Mouse (Mus musculus) embryo, embryonic 10 days (tissue): ENCODE results near the gene Creb5.
A peak's percentile ranks its signal among the peaks of the same experiment; 100 is the strongest.

Source experiments
- DNase-seq: peaks from one replicate; pipeline ENCODE4 v3.0.0-alpha.2; 2015; ENCODE audit warnings: low spot score

Gene Creb5

DNA sequence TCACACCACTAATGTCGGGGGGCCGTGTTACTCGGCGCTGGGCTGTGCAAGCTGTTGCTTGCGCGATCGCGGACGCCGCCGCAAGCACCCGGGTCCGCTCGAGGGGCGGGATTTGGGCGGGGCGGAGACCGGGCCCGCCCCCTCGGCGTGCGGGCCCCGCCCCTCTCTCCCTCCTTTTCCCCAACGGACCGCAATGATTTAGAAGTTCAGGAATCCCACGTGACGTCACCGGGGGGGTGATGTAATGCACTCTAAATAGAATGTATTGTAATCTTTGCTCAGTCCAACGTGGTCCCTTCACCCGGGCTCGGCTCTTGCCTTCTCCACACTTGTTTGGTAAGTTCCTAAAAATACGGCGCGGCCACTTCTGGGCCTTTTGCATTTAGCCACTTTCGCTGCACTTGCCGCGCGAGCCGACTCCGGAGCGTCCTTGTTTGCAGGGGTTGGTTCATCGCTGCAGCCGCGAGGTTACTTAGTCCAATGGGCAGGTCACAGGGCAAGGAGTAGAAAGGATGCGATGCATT lies at the start of gene Creb5:
Gene Creb5, plus strand, starts transcription at position 233 of the 524 bp plus-strand sequence.
- peak; percentile 94 for DNase-seq

DNA sequence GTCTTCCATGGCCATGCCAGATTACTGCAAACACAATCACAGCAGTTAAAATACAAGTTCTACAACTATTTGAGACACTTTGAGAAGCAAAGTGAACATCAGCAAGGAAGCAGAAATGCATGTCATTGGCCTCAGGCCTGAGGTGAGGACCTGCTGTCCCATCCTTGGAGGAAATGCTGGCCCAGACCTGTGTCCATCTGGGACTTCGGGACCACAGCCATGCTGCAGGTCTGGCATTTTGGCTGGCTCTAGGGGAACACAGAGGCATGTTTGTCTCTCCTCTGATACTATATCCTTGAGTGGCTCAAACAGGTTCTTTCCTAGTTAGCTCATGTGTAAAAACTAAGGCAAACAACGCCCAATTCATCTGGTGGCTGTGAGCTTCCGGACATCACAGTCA lies 27.2 kb upstream of the Creb5 start:
- no peak for DNase-seq

DNA sequence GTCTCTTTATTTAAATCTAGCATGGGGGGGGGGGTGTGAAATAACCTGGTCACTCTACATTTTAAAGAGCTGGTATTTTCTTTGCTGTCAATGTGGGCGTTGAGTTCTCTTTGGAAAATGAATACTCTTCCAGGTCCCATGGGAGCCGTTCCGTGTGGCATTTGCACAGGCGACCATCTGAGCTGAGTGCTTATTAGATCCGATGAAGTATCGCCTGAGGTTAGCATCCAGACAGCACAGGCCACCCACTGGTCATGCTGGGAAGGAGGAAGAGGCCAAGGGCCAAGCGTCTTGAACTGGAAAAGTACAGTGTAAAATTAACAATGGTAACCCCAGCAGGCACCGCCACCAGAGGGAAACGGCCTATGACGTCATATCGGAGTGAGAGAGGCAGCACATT lies 24.7 kb upstream of the Creb5 start:
- peak; percentile 15 for DNase-seq

DNA sequence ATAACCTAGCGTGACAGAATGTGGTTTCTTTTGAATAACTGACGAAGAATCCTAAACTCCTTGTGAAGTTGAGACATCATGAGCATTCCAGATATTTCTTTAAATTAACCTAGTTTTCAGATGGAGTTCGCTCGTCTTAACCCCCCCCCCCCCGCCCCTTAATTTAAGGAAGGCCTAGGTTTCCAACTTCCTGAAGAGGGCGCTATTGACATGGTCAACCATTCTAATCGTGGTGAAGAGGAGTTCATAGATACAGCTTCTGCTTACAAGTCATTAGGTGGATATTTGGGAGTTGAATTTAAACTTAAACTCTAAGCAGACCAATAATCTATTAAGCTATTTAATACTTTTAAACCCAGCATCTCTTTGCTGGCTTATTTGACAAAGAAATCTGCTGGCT lies 20.0 kb upstream of the Creb5 start:
- peak; percentile 86 for DNase-seq

DNA sequence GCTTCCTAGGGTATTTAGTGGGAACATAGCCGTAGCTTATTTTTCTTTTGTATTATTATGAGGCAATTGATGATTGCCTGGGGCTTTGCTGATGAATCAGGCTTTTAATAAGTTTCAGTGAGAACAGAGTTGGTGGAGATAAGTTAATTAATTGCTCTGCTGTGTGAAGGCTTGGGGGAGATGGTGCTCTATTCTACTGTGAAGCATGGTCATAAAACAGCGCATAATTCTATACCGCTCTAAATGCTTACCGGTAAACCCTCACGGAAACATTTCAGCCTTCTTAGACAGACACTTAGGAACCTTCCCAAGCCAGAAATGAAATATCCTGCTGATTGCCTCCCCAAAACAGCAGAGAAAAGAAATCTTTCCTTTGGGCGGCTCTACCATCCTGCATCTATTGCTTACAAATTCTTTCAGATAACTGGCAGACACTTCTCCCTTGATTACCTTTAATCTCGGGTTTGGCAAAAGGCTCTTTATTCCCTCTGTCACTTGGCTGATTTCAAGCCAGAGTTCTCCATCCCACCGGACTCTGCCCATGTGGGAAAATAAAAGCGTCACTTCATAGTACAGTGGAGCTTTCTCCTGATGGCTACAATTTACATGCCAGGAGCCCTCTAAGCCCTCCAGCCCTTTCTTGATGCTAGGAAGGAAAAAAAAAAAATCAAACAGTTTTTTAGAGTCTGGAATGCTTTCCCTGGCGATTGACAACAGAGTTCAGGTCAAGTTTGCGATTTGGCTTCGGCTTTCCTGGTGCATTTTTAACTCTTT lies 19.2 kb upstream of the Creb5 start:
- peak; percentile 35 for DNase-seq

DNA sequence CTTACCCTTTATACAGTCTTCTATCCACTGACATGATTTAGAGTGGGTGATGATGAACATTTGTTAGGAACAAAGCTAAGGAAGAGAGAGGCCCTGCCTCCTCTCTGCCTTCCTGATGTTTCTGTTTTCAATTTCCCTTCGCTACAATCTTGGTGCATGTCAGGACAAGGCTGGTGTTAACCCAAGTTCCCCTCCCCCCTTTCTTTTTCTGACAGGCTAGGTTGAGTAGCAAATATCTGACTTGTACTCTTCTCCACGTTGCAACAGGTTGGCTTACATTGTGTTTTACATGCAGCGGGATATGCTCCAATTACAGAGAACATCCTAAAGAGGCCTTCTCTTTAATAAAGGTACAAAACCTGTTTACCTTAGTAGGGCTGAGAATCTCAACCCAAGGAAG lies 15.9 kb upstream of the Creb5 start:
- no peak for DNase-seq

DNA sequence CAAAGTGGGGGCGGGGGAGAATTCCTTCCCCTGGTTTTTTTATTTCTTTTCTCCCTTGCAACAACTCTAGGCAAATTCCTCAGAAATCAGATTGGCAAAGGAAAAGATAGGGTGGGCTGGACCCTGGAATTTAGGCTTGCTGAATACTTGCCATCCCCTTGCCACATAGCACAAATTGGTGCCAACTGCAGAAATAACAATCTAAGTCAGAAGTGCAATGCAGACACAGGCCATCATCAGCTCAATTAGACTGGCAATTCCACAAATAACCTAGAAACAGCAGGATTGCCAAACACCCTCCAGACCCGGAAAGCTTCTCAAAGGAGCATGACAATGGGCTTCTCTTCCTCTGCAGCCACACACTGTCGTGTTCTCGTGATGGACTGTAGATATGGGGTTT lies 15.4 kb upstream of the Creb5 start:
- DNase-seq, result no peak

DNA sequence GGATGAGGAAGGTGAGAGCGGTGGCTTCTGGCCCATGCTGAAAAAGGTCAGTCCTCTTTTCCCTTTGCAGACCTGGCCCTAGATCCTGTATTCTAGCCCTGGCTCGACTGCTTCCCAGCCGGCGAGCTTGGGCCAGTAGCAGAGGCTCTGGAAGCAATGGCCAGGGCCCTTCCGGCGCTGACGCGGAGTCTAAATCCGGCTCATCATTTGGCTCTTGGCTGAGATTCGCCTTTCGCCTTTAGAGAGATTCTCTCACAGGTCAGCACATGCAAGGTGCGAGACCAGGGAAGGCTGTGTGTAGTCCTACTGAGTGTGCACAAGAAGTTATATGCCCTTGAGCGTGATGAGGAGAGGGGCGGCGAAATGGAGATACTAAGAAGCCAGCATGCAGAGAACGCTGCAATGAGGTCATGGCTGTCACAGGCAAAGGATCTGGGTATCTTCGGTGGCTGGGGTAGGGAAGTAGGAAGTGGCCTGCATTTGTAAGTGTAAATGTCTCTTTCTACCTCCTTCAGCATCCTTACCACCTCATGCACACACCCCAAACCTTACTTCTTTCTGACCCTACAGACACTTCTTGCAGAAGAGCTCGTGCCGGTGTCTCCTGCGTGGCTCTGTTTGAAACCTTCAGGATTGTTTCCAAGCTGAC lies 557 bp upstream of the Creb5 start:
- DNase-seq, result peak; percentile 67

DNA sequence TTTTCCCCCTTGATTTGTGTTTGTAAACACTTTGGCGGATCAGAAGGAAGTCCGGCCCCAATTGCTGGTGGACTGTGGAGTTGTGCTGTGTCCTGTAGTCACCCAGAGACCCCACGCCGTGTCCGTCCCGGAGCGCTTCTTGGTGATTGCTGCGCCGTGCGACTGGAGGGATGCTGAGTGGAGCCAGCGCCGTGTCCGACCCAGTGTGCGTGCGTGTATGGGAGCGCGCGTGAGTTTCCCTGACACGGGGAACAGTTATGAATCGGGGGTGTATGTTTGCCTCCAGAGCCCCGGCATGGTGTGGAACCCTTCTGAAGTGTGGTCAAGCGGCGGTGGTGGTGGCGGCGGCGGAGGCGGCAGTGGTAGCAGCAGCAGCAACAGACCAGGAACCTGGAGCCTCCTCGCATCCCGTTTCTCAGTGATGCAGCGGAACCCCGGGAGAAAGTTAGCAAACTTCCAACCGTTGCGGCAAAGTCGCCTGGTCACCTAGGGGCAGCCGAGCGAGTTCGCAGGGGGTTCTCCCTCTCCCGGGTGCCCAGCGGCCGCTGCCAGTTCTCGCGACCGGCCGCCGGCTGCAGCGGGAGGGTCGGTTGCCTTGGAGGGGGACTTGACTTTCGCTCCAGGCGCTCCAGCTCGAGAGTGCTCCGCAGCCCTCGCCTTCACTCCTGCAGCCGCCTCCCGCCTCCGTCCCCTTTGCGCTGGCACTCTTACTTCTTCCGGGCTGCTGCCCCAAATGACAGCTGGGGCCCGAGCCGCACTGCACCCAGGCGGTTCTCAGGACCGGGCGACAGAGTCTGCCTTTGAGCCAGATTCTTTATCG lies 702 bp downstream of the Creb5 start:
- DNase-seq, result peak; percentile 75

DNA sequence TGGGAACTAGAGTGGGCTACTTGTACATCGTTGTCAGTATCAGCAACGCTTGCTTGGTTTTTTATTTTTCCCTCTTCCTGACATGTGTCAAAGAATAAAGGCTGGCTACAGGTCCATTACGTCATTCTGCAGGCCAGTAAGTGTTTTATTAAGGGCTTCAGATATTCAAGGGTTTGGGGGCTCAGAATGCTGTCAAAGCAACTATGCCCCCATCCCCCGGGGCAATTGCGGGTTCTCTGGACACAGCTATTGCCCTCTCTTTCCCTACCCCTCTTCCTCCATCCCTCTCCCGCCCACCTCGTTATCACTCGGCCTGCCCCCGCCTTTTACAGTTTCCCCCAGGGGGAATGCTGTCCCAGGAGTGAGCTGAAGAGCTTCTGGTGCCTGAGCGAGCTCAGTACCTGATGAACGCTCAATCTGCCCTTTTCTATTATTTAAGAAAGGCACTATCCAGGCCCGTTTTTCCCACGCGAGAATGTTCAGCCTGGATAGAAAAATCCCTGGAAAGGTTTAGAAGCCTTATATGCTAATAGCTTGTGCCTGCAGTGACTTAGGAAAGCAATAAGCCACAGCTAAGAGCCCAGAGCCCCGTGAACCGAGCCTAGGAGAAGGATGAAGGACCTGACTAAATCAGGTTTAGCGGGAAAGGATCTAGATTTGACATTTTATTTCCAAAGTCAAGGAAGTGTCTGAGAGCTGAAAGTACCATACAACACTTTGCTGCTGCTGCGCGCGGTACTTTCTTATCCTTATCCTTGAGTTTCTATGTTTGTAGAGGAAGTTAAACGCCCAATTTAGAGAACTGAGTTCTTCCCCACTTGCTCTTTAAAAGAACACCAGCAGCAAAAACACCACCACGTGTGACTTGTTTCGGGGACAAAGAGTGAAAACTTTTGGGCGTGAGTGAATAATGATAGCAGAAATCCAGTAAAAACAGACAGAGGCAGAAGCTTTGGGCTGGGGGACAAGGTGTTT lies 1.8 kb downstream of the Creb5 start:
- DNase-seq, result no peak

DNA sequence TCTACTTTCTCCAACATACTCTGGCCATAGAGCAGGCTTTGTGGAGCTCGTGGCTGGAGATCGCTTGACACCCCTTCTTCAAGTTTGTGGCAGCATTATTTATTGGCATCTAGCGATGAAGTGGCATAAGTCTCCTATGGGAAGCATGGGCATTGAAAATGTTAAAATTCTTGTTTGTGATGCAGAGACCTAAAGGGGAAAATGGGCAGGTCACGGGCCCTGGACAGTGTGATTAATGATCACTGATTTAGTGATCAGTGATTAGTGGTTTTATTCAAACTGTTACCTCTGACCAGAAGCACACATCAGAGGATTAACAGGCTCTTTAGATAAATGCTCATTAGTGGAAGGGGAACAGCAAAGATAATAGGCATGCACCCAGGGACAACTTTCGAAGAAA lies 2.6 kb downstream of the Creb5 start:
- DNase-seq, result no peak

DNA sequence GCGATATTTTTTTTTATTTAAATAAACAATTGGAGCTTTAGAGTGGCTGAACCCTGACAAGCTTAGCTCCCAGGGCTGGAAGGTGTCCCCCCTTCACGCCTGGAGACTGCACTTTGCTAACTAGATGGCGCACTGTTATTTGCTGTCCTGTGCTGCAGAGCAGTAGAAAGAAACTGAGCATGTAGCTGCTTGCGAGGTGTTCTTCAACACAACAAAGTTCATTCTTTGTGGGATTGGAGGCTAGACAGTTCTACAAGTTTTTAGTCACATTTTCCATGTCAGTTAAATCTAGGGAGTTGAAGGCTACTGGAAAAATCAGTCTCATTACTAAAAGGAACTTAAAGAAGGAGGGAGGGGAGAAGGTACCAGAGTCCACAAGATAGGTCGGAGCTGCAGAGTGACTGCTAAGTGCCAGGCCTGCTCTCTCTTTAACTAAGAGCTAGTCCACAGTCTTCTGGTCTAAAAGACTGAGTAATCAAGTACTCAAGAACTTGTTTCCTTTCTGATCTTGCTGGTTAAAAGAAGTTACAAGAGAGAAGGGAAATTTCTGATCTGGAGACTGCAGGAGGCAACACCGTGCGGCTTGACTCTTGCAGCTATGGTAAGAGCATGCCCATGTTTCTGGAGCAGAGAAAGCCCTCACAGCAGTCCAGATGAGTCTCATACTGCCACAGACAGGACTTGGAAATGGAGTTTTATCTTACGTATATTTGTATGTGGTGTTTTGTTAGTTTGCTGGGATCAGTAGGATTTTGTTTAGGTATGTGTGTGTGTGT lies 3.3 kb downstream of the Creb5 start:
- DNase-seq, result peak; percentile 77

DNA sequence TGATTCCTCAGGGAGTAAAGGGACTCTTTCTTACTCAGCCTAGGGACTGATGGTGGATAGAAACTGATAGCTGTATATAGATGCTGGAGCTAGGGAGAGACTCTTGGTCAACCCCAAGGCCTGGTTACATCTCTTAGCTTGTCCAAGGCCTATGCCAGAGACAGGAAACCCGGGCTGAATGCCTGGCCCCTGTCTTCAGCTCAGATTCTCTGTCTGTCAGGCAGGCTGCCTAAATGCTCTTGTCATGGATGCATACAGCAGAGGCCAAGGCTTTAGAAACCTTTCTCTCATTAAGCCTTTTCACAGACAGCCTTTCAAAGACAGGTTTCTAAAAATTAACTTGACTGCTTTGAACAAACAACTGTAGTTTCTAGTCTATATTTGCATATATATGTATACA lies 5.9 kb downstream of the Creb5 start:
- no peak for DNase-seq

DNA sequence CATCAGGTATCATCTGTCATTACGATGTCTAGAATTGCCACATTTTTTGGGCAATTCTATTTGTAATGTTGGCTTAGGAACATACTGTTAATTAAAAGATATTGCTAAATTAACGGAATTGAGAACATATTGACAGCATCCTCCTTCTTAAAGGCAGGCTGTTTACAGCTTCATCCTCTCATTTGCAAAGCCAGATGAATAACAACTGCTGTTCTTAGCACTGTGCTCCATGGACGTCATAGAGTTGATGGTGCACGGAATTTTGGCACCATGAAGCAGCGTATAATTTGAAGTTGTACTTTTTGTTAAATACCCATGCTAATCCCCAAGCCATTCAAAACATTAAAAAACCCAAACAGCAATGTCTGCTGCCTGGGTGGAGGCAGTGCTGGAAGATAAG lies 10.8 kb downstream of the Creb5 start:
- DNase-seq, result no peak

DNA sequence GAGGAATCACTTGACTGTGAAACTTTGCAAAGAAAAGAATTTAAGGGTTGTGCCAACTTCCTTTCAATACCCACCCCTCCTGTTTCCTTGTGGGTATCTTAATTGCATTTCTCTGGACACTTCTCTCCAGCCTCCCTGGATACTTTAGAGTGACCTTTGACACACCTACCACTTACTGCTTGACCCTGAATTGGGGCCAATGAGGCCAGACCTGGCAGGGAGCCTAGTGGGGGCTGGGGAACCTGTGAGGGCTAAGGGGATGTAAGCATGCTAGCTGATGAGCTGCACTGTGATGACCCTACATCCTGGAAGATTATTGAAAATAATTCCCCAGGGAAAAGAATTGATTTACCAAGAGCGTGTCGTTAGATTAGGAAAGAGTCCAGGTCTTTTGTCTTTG lies 17.1 kb downstream of the Creb5 start:
- peak; percentile 63 for DNase-seq

DNA sequence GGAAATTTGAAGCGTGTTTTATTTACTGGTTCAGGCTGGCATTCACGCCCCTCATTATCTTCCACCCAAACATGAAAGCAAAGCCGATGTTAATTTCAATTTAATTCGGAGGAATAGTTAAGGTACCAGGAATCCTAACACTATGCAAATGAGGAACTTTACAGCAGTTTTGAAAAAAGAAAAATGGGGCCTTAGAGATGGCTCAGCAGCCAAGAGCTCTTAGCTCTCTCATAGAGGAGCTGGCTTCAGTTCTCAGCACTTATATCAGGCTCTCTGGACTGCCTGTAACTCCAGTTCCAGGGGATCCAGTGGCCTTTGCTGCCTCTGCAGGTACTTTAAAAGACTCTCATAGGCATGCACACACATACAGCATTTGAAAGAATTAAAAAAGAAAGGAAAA lies 19.1 kb downstream of the Creb5 start:
- no peak for DNase-seq

DNA sequence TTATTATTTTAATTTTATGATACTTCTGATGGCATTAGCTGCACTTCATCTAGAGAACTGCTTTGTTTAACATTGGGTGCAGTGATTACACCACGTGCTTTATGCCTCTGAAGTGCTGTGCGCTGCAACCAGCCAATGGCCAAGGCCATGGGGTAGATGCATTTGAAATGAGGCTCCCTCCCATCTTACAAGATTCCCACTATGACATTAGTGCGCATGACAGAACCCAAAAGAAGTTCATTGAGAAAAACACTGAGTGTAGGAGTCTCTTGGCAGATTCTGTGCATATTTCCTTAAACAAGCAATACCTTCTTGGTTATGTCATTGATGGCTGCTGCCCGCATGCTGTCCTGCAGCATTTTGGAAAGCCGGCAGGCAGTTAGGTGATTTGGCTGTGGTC lies 19.6 kb downstream of the Creb5 start:
- no peak for DNase-seq

DNA sequence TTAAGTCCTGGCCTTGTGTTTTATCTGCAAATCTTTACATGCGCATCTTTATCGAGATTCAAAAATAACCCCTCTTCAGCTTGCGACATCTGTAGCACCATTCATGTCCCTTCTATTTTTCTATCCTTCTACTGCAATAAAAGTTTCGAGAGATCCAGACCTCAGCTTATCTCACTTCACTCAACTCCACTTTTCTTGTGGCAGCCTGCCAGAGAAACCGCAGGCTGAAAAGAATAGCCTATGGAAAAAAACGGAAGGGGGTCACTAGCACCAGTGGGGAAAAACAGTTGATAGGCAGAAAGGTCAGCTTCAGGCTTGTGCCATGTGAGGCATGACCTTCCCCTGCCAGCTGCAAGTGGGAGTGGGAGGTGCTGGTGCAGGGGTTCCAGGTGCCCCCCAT lies 21.6 kb downstream of the Creb5 start:
- DNase-seq, result no peak

DNA sequence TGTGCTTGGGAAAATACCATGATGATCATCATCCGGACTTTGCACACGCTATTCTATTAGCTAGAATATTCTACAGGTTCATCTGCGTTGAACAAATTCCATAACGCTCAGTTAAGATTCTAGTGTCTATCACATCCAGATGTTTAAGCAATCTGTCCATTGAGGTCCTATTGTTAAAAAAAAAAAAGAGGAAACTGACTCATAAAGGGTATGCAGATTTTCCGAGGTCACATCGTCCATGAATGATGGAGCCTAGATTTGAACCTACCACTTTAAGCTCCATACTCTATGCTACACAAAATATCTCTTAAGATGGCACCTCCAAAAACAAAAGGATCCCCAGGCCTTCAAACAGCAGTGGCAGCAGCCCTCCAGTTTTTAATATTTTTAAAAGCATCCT lies 26.5 kb downstream of the Creb5 start:
- no peak for DNase-seq

DNA sequence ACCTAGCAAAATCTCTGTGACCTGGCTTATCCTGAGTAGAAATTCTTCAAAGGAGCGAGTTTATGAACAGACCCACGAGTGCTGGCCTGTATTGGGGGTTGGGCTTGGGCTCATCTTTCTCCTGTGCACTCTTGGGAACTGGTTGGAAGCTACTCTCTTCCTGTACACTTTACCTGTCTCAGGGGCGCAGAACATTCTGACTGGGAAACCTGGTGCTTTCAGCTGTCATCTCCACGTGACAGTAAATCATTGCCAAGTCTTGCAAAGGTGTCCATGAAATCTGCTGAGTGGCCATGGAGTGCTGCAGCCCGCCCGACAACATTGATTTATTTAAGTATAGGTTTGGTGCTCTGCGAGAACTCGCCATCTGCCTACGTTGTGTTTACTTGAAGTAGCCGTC lies 27.1 kb downstream of the Creb5 start:
- no peak for DNase-seq
